Mouse (Mus musculus) intestine, postnatal 0 days (tissue): ENCODE measurements around the gene Zmynd15. TPM values are rescaled to one million over a fixed set of nuclear protein-coding genes. Genes with fewer than 3 reads are reported as not detected.

Experiments used
- ATAC-seq: fragments of 200-750 bp; cut with Nextera tagmentation; 2 replicates; pipeline ENCODE4 v1.8.0; 2017; ENCODE audit warnings: mild to moderate bottlenecking, moderate TSS enrichment, moderate library complexity
- H3K27ac ChIP-seq: fragments of 300-500 bp; sonication (generic); 2 replicates; pipeline ENCODE4 v1.5.1; 2014; ENCODE audit warnings: mild to moderate bottlenecking, low read depth, low read length, moderate library complexity
- H3K27me3 ChIP-seq: fragments of 300-500 bp; sonication (generic); replicated peaks from 2 replicates; pipeline ENCODE4 v1.6.1; 2014; ENCODE audit warnings: low read length, mixed read lengths; ENCODE audit not compliant: control insufficient read depth, insufficient read depth
- H3K36me3 ChIP-seq: fragments of 300-500 bp; sonication (generic); 2 replicates; pipeline ENCODE4 v1.6.1; 2014; ENCODE audit warnings: mild to moderate bottlenecking, moderate library complexity; ENCODE audit not compliant: control insufficient read depth, insufficient read depth
- H3K4me1 ChIP-seq: fragments of 300-500 bp; sonication (generic); replicated peaks from 2 replicates; pipeline ENCODE4 v1.6.1; 2014; ENCODE audit warnings: antibody characterized with exemption, low read length, mixed read lengths; ENCODE audit not compliant: control insufficient read depth, insufficient read depth
- H3K4me2 ChIP-seq: fragments of 300-500 bp; sonication (generic); replicated peaks from 2 replicates; pipeline ENCODE4 v1.6.1; 2014; ENCODE audit warnings: low read depth, mild to moderate bottlenecking, moderate library complexity
- H3K4me3 ChIP-seq: fragments of 300-500 bp; sonication (generic); 2 replicates; pipeline ENCODE4 v1.5.1; 2014; ENCODE audit warnings: low read depth, low read length
- H3K9ac ChIP-seq: fragments of 300-500 bp; sonication (generic); 2 replicates; pipeline ENCODE4 v1.6.1; 2014; ENCODE audit warnings: mild to moderate bottlenecking, low read depth, low read length
- H3K9me3 ChIP-seq: fragments of 300-500 bp; sonication (generic); 2 replicates; pipeline ENCODE4 v1.6.1; 2016; ENCODE audit warnings: mixed run types; ENCODE audit not compliant: control insufficient read depth
- CTCF ChIP-seq: sonication (generic); IDR thresholded peaks from 2 replicates; pipeline ENCODE4 v1.5.1; 2016; ENCODE audit warnings: low read depth, mild to moderate bottlenecking, control low read depth, antibody characterized with exemption, moderate library complexity
- WGBS: fragments of 180-500 bp; shearing (Covaris S2); extraction: QIAGEN DNeasy Blood & Tissue Kit; methylation state at CpG from one replicate; pipeline ENCODE4 v1.1.7; 2014; 5-methylcytosine and 5-hydroxymethylcytosine counted together
- microRNA-seq: library from miRNA; unstranded; fragments of <30 nt; microRNA quantifications from one replicate; pipeline ENCODE4, GENCODE M21; 2016
- polyA plus RNA-seq: library from polyadenylated mRNA; unstranded; fragments of >200 nt; fragmentation: Nextera tagmentation; extraction: Ambion mirVana; gene quantifications from 2 replicates; pipeline ENCODE4 v1.2.1, GENCODE M21; 2015

Zmynd15 gene
- polyA plus RNA-seq, 1 experiment from 2014 or later = 1.5 TPM

DNA sequence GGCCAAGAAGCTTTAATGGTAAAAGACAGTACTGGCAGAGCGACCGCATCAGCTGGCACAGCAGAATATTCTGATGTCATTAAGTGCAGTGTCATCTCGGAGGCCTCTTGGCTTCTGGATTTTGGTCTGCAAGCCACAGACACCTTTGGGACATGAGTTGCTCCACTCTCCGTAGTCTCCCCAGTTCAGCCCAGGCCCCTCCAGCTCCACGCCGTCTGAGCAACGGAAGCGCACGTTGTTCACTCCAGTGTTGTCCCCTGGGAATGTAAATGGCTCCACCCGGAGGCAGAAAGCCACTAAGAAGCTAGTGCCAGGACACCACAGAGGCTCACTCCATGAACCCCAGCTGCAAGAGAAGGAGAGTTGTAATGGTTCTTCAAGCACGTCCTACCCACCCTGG lies 54.3 kb downstream of the Zmynd15 start:
- peak; percentile 51 for TF ChIP-seq CTCF
- Histone ChIP-seq H3K27ac (no peak overlapping the region), H3K4me1 (no peaks in the 10 kb centered on the region), H3K9ac (no peak overlapping the region), H3K36me3 (peaks cover 3% of the 10 kb centered on the region; the same call in 1 of the 2 replicates), H3K27me3 (no peaks in the 10 kb centered on the region), H3K4me3 (no peak overlapping the region), H3K9me3 (no peaks in the 10 kb centered on the region), H3K4me2 (no peak overlapping the region)
- no peak for ATAC-seq
- WGBS = 64% methylated on average over 11 of the region's 11 CpGs

DNA sequence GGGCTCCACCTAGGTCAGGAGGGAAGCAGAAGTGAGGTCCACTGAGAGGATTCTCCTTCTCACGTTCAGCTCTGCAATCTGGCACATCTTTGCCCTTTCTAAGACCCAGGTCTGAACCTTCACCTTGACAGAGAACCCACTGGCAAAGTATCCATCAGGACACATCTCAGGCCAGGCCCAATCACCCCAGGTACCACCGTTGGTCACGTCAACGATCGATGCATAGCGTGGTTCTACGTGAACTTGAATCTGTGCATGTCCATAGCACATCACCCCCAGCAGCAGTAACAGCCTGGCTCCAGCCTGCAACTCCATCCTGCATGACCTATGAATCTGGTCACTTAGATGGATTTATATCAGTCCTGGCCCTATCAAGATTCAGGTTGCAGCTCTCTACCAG lies 55.1 kb downstream of the Zmynd15 start, which contains the start of gene Vmo1:
Gene Vmo1, minus strand, starts transcription at position 329 of the 400 bp plus-strand sequence.
- H3K27me3 ChIP-seq = no peaks in the 10 kb centered on the region
- no peaks in the 10 kb centered on the region for H3K4me1 ChIP-seq
- no peak within 1 kb of the TSS for H3K9ac ChIP-seq
- H3K36me3 ChIP-seq = peaks cover 3% of the 10 kb centered on the region; the same call in 1 of the 2 replicates
- ATAC-seq = no peak
- no peak within 1 kb of the TSS for H3K4me2 ChIP-seq
- H3K27ac ChIP-seq = no peak within 1 kb of the TSS
- H3K9me3 ChIP-seq = no peaks in the 10 kb centered on the region
- TF ChIP-seq CTCF = no peak
- H3K4me3 ChIP-seq = no peak within 1 kb of the TSS
- WGBS = 80% methylated on average over 7 of the region's 7 CpGs

Small RNAs within 50 kb of the gene (microRNA-seq; reads per million reads assigned to microRNA genes)
- gene Mir7115 = not detected

Other genes starting within 250 kb of the Zmynd15 start
- 3.6 and 4.5 TPM in 2 replicates for gene Slc16a11, start 246.7 kb upstream of the Zmynd15 start, polyA plus RNA-seq
- 9.9 and 11.4 TPM in 2 replicates for gene Slc16a13, start 238.4 kb upstream of the Zmynd15 start, polyA plus RNA-seq
- 3.6 and 4.4 TPM in 2 replicates for gene Bcl6b, start 229.6 kb upstream of the Zmynd15 start, polyA plus RNA-seq
- gene 0610010K14Rik, start 221.5 kb upstream of the Zmynd15 start, polyA plus RNA-seq = 70.3 and 72.7 TPM in 2 replicates
- gene Gm21988, start 219.6 kb upstream of the Zmynd15 start, polyA plus RNA-seq = 11.2 and 11.3 TPM in 2 replicates
- 628 and 645 TPM in 2 replicates for gene Rnasek, start 219.6 kb upstream of the Zmynd15 start, polyA plus RNA-seq
- gene Alox12, start 204.1 kb upstream of the Zmynd15 start, polyA plus RNA-seq = 0.68 and 0.71 TPM in 2 replicates
- 0.07 TPM in 1 of 2 replicates, not detected in the other for gene Alox12e, start 136.8 kb upstream of the Zmynd15 start, polyA plus RNA-seq
- 0.12 and 0.33 TPM in 2 replicates for gene Alox15, start 107.4 kb upstream of the Zmynd15 start, polyA plus RNA-seq
- 9.5 and 9.9 TPM in 2 replicates for gene Pelp1, start 49.4 kb upstream of the Zmynd15 start, polyA plus RNA-seq
- gene Arrb2, start 26.8 kb upstream of the Zmynd15 start, polyA plus RNA-seq = 7.4 and 7.8 TPM in 2 replicates
- gene Med11, start 7.5 kb upstream of the Zmynd15 start, polyA plus RNA-seq = 30.1 and 30.7 TPM in 2 replicates
- gene Cxcl16, start 551 bp downstream of the Zmynd15 start, polyA plus RNA-seq = 33.8 and 39.3 TPM in 2 replicates
- gene Tm4sf5, start 45.8 kb downstream of the Zmynd15 start, polyA plus RNA-seq = 398 and 402 TPM in 2 replicates
- gene Vmo1, start 55.2 kb downstream of the Zmynd15 start, polyA plus RNA-seq = 0.25 and 0.31 TPM in 2 replicates
- gene Gltpd2, start 59.8 kb downstream of the Zmynd15 start, polyA plus RNA-seq = 0.30 and 0.82 TPM in 2 replicates
- gene Psmb6, start 65.9 kb downstream of the Zmynd15 start, polyA plus RNA-seq = 462 and 489 TPM in 2 replicates
- not detected in 2 replicates for gene Gm40193, start 73.5 kb downstream of the Zmynd15 start, polyA plus RNA-seq
- gene Pld2, start 80.6 kb downstream of the Zmynd15 start, polyA plus RNA-seq = 5.9 and 6.3 TPM in 2 replicates
- 5.8 and 6.1 TPM in 2 replicates for gene Mink1, start 103.4 kb downstream of the Zmynd15 start, polyA plus RNA-seq
- gene 4930544D05Rik, start 156.4 kb downstream of the Zmynd15 start, polyA plus RNA-seq = not detected in 2 replicates
- 0.12 TPM in 1 of 2 replicates, not detected in the other for gene Chrne, start 159.8 kb downstream of the Zmynd15 start, polyA plus RNA-seq
- 0.07 and 0.10 TPM in 2 replicates for gene Gp1ba, start 179.7 kb downstream of the Zmynd15 start, polyA plus RNA-seq
- gene Rnf167, start 187.8 kb downstream of the Zmynd15 start, polyA plus RNA-seq = 107 TPM in 2 replicates
- gene Slc25a11, start 188.0 kb downstream of the Zmynd15 start, polyA plus RNA-seq = 192 and 210 TPM in 2 replicates
- 1,830 and 1,961 TPM in 2 replicates for gene Pfn1, start 195.2 kb downstream of the Zmynd15 start, polyA plus RNA-seq
- gene Eno3, start 197.8 kb downstream of the Zmynd15 start, polyA plus RNA-seq = 4.9 and 5.9 TPM in 2 replicates
- gene Spag7, start 210.0 kb downstream of the Zmynd15 start, polyA plus RNA-seq = 61.3 and 66.2 TPM in 2 replicates
- gene Camta2, start 228.7 kb downstream of the Zmynd15 start, polyA plus RNA-seq = 11.7 and 12.3 TPM in 2 replicates
- gene Inca1, start 240.7 kb downstream of the Zmynd15 start, polyA plus RNA-seq = 2.8 and 3.3 TPM in 2 replicates
- 4.4 and 5.4 TPM in 2 replicates for gene Kif1c, start 241.1 kb downstream of the Zmynd15 start, polyA plus RNA-seq